Mouse (Mus musculus): ENCODE measurements around the gene Cox4i1.

DNA sequence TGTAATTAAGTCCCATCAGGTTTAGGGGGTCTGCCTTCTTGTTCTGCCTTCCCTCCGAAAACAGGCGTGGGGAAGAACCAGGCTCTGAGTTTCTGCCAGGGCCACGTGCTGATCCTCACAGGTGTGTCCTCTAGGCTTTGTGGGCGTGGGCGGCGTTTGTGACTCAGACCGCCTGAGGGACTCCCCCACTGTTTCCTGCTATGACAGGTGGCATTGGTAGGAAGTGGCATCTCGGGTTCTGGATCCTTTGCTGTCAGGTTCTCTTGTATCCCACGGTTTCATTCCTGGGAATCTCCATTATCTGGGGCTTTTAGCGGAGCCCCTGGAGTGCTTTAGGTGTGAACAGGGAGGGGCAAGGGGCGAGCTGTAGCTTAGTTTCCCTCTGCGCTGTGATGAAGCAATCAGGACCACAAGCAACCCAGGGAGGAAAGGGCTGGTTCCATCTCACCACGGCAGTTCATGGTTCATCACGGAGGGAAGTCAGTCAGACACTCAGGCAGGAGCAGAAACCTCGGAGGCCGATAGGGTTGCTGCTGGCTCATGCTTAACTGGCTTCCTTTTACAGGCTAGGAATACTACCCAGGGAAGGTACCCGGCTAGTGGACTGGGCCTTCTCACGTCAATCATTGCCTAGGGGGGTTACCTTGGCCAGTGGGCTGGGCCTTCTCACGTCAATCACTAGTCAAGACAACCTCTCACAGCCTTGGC is 33.9 kb downstream of the Cox4i1 start:
- TF ChIP-seq CTCF (IDR thresholded peaks at IDR 0.05; ENCODE audit: low read depth, low read length) (no peak), POLR2A (IDR thresholded peaks at IDR 0.05; ENCODE audit: extremely low read depth, insufficient read depth, low read length) (no peak)
